Mouse (Mus musculus): ENCODE results near the gene Gm4836.
"Not testable (repeated sequence)": the region's sequence is repeated elsewhere in the genome, so short reads cannot be mapped to it uniquely, and the experiment has no call there.

Gm4836 gene

DNA sequence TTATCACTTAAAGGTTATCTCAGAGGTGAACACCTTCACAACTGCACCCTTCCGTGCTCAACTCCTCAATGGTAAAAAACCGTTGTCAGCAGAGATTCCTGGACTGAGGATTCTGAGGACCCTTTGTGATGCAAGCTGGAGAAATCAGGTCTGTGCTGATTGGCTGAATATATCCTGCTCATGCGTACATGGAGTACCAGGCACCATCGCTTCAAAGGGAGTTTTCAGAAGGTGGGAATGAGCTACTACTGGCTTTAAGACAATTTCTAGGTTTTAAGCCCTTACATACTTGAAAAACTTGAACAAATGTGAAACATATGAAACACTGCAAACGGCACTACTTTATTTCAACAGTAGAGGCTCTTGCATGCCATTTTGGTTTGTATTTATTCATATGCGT is at the start of gene Gm4836:
Gene Gm4836 (minus strand): TSS at position 101 of the 400 bp plus-strand sequence.
- not testable (repeated sequence) for DNase-seq (ENCODE audit: extremely low spot score)
